19 mouse cellular contexts compared by ENCODE assay signal in the genomic region with DNA sequence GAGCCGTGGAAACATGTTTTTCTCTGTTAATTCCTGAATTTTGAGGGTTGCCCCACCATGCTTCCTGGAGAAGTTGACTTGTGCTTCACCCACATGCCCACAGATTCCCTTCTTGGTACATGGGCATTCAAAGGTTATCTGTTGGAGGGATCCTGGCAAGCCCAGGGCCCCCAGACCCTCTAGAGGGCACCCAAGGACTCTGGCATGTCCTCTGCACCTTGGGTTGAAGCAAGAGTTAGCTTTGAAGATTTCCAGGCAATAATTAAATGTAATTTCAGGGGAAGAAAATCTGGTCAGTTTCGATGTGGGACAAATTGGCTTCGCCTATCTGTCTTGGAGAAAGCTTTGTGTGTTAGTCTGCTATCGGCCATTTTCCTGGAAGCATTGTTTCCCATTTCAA.
DNase-seq lines count a peak whose midpoint lies in the region; ATAC-seq and TF ChIP-seq lines count a peak whose summit lies in the region.
"Had no signal": no experiment of that assay in that cellular context is flagged by ENCODE, and none has a peak within 500 bp of the region (broad histone marks: within the 10 kb centered on the region; RNA-seq: fewer than 3 reads in every experiment).

No protein-coding gene starts in this region.

- H3K27ac ChIP-seq in kidney, adult 2 months (ENCODE audit: insufficient read depth, low read depth, low read length) = no peak overlapping the region
- no peak overlapping the region for H3K27ac ChIP-seq in midbrain, postnatal 0 days (ENCODE audit: low read depth, low read length)
- H3K27ac ChIP-seq in midbrain, embryonic 15.5 days = no peak overlapping the region
- H3K27ac ChIP-seq: embryonic facial prominence, embryonic 15.5 days; forebrain, embryonic 13.5 days; heart, embryonic 10.5 days; liver, embryonic 13.5 days; midbrain, embryonic 12.5 days had no signal

- H3K27me3 ChIP-seq in kidney, adult 2 months (replicated peaks; ENCODE audit: control insufficient read depth, insufficient read depth, low read length) = no peaks in the 10 kb centered on the region
- no peaks in the 10 kb centered on the region for H3K27me3 ChIP-seq in midbrain, postnatal 0 days (ENCODE audit: insufficient read depth, low read length)
- H3K27me3 ChIP-seq in midbrain, embryonic 15.5 days (replicated peaks) = no peaks in the 10 kb centered on the region
- H3K27me3 ChIP-seq: forebrain, embryonic 13.5 days; liver, embryonic 13.5 days had no signal

- H3K36me3 ChIP-seq in kidney, adult 2 months (ENCODE audit: control insufficient read depth, insufficient read depth, low read length) = no peaks in the 10 kb centered on the region
- H3K36me3 ChIP-seq in midbrain, postnatal 0 days (ENCODE audit: insufficient read depth, low read length) = no peaks in the 10 kb centered on the region
- no peaks in the 10 kb centered on the region for H3K36me3 ChIP-seq in midbrain, embryonic 15.5 days (replicated peaks)
- H3K36me3 ChIP-seq: embryonic facial prominence, embryonic 15.5 days; heart, embryonic 10.5 days; liver, embryonic 13.5 days; midbrain, embryonic 12.5 days had no signal

- H3K4me1 ChIP-seq in kidney, adult 2 months (ENCODE audit: control insufficient read depth, insufficient read depth, low read length) = no peaks in the 10 kb centered on the region
- no peaks in the 10 kb centered on the region for H3K4me1 ChIP-seq in midbrain, postnatal 0 days (ENCODE audit: insufficient read depth, low read length)
- H3K4me1 ChIP-seq in midbrain, embryonic 15.5 days = peaks cover 18% of the 10 kb centered on the region
- H3K4me1 ChIP-seq: liver, embryonic 13.5 days had no signal

- TF ChIP-seq POLR2A in kidney, adult 2 months (IDR thresholded peaks at IDR 0.05; ENCODE audit: low read depth, low read length) = no peak

- no peak for ATAC-seq in midbrain, postnatal 0 days (ENCODE audit: low FRiP score)
- no peak for ATAC-seq in midbrain, embryonic 15.5 days (replicated peaks)
- ATAC-seq: forebrain, embryonic 13.5 days; intestine, embryonic 16.5 days had no signal

- 87% methylated on average over 4 of the region's 4 CpGs for WGBS in kidney, adult 2 months
- WGBS in midbrain, postnatal 0 days = 74% methylated on average over 4 of the region's 4 CpGs
- WGBS in midbrain, embryonic 15.5 days = 73% methylated on average over 4 of the region's 4 CpGs

- no peaks in the 10 kb centered on the region for H3K9me3 ChIP-seq in midbrain, postnatal 0 days (ENCODE audit: low read length)
- no peaks in the 10 kb centered on the region for H3K9me3 ChIP-seq in midbrain, embryonic 15.5 days
- H3K9me3 ChIP-seq: embryonic facial prominence, embryonic 15.5 days; forebrain, embryonic 13.5 days; heart, embryonic 10.5 days; liver, embryonic 13.5 days; midbrain, embryonic 12.5 days had no signal

- peak; percentile 30 for DNase-seq in embryo, embryonic 11 days
- DNase-seq in embryo, embryonic 10.5 days (ENCODE audit: low spot score) = no peak
- DNase-seq in kidney, adult 2 months = no peak
- DNase-seq in kidney, postnatal 36 days = no peak
- DNase-seq in midbrain, postnatal 0 days (ENCODE audit: low spot score) = no peak
- no peak for DNase-seq in natural killer cell, adult 2 months (ENCODE audit: low spot score in 2 of 2)
- DNase-seq in cerebellum, adult 11 months = no peak
- DNase-seq: adrenal gland, adult 2 months; cerebellum, postnatal 36 days; gastrocnemius, postnatal 10 days; heart, postnatal 4 days; liver, embryonic 13.5 days; lung, postnatal 4 days had no signal

- TF ChIP-seq CTCF in kidney, adult 2 months (conservative IDR thresholded peaks at IDR 0.05; ENCODE audit: insufficient read depth, insufficient read length, low read depth, low read length) = 0 out of 2 replicates have a peak, but pooled peaks have one; percentile 17
- peak; percentile 47 for TF ChIP-seq CTCF in midbrain, postnatal 0 days (IDR thresholded peaks at IDR 0.05)

- no peak overlapping the region for H3K4me2 ChIP-seq in midbrain, postnatal 0 days (ENCODE audit: low read depth, low read length, poor library complexity, severe bottlenecking)
- no peak overlapping the region for H3K4me2 ChIP-seq in midbrain, embryonic 15.5 days
- H3K4me2 ChIP-seq: embryonic facial prominence, embryonic 15.5 days; forebrain, embryonic 13.5 days; liver, embryonic 13.5 days; midbrain, embryonic 12.5 days had no signal

- H3K4me3 ChIP-seq in kidney, adult 2 months (ENCODE audit: insufficient read depth, low read depth, low read length) = no peak overlapping the region
- no peak overlapping the region for H3K4me3 ChIP-seq in midbrain, postnatal 0 days (ENCODE audit: low read depth, low read length)
- no peak overlapping the region for H3K4me3 ChIP-seq in midbrain, embryonic 15.5 days
- H3K4me3 ChIP-seq: embryonic facial prominence, embryonic 15.5 days; forebrain, embryonic 13.5 days; heart, embryonic 10.5 days; liver, embryonic 13.5 days; midbrain, embryonic 12.5 days had no signal

- no peak overlapping the region for H3K9ac ChIP-seq in midbrain, postnatal 0 days (replicated peaks; ENCODE audit: low read length, poor library complexity, severe bottlenecking)
- no peak overlapping the region for H3K9ac ChIP-seq in midbrain, embryonic 15.5 days
- H3K9ac ChIP-seq: embryonic facial prominence, embryonic 15.5 days; forebrain, embryonic 13.5 days; liver, embryonic 13.5 days; midbrain, embryonic 12.5 days had no signal
